Mouse (Mus musculus): ENCODE data around the gene Spaca3. TPM values are rescaled to one million over a fixed set of nuclear protein-coding genes. Genes with fewer than 3 reads are reported as not detected.

Spaca3 gene
- polyA plus RNA-seq, 1 experiment from 2014 or later, result not detected

- Histone ChIP-seq H3K27me3 (ENCODE audit: control insufficient read depth, insufficient read depth, low read length) (no peaks in the 10 kb centered on the region), H3K4me1 (ENCODE audit: control insufficient read depth, insufficient read depth, low read length) (no peaks in the 10 kb centered on the region), H3K27ac (replicated peaks; ENCODE audit: low read depth, low read length) (no peak overlapping the region), H3K36me3 (ENCODE audit: control insufficient read depth, insufficient read depth, low read length) (peaks cover 7% of the 10 kb centered on the region; the same call in 1 of the 2 replicates), H3K4me3 (replicated peaks; ENCODE audit: low read depth, low read length) (no peak overlapping the region), H3K9me3 (ENCODE audit: control insufficient read depth, low read length) (no peaks in the 10 kb centered on the region), H3K4me2 (ENCODE audit: low read length) (0 out of 2 replicates have a peak overlapping the region, but pooled peaks have one; percentile 4), H3K9ac (replicated peaks; ENCODE audit: low read length) (no peak overlapping the region)
- DNase-seq (peak; percentile 72), ATAC-seq (ENCODE audit: low FRiP score, low TSS enrichment) (no peak)
- 50% methylated on average over 14 of the region's 14 CpGs for WGBS
These were observed 36.9 kb upstream of the Spaca3 start for GRCm38 (mm10) chr11:80821296-80821695.

GRCm38 (mm10) chr11:80821794-80822193 lies 36.4 kb upstream of the Spaca3 start:
- Histone ChIP-seq H3K4me2 (ENCODE audit: low read length) (no peak overlapping the region), H3K27ac (replicated peaks; ENCODE audit: low read depth, low read length) (no peak overlapping the region)
- ATAC-seq (ENCODE audit: low FRiP score, low TSS enrichment), result no peak

GRCm38 (mm10) chr11:80835395-80835794 lies 22.8 kb upstream of the Spaca3 start:
- no peak for ATAC-seq (ENCODE audit: low FRiP score, low TSS enrichment)
- no peaks in the 10 kb centered on the region for H3K9me3 ChIP-seq (ENCODE audit: control insufficient read depth, low read length)
- 79% methylated on average over 2 of the region's 2 CpGs for WGBS
- no peak overlapping the region for H3K4me3 ChIP-seq (replicated peaks; ENCODE audit: low read depth, low read length)
- H3K36me3 ChIP-seq (ENCODE audit: control insufficient read depth, insufficient read depth, low read length), result no peaks in the 10 kb centered on the region
- no peak for DNase-seq
- H3K4me1 ChIP-seq (ENCODE audit: control insufficient read depth, insufficient read depth, low read length), result no peaks in the 10 kb centered on the region; the same call in 1 of the 2 replicates
- H3K9ac ChIP-seq (replicated peaks; ENCODE audit: low read length), result no peak overlapping the region
- no peaks in the 10 kb centered on the region for H3K27me3 ChIP-seq (ENCODE audit: control insufficient read depth, insufficient read depth, low read length)
- no peak overlapping the region for H3K4me2 ChIP-seq (ENCODE audit: low read length)
- no peak overlapping the region for H3K27ac ChIP-seq (replicated peaks; ENCODE audit: low read depth, low read length)

More at GRCm38 (mm10) chr11:80821794-80822193, 36.4 kb upstream of the Spaca3 start:
- Histone ChIP-seq H3K36me3 (ENCODE audit: control insufficient read depth, insufficient read depth, low read length) (peaks cover 7% of the 10 kb centered on the region; the same call in 1 of the 2 replicates), H3K4me1 (ENCODE audit: control insufficient read depth, insufficient read depth, low read length) (no peaks in the 10 kb centered on the region), H3K4me3 (replicated peaks; ENCODE audit: low read depth, low read length) (no peak overlapping the region), H3K27me3 (ENCODE audit: control insufficient read depth, insufficient read depth, low read length) (no peaks in the 10 kb centered on the region), H3K9me3 (ENCODE audit: control insufficient read depth, low read length) (no peaks in the 10 kb centered on the region), H3K9ac (replicated peaks; ENCODE audit: low read length) (no peak overlapping the region)
- 91% methylated on average over 9 of the region's 9 CpGs for WGBS
- DNase-seq, result no peak

- Histone ChIP-seq H3K27me3 (ENCODE audit: control insufficient read depth, insufficient read depth, low read length) (no peaks in the 10 kb centered on the region), H3K9me3 (ENCODE audit: control insufficient read depth, low read length) (no peaks in the 10 kb centered on the region), H3K4me3 (replicated peaks; ENCODE audit: low read depth, low read length) (no peak overlapping the region), H3K4me1 (ENCODE audit: control insufficient read depth, insufficient read depth, low read length) (no peaks in the 10 kb centered on the region; the same call in 1 of the 2 replicates), H3K4me2 (ENCODE audit: low read length) (no peak overlapping the region), H3K27ac (replicated peaks; ENCODE audit: low read depth, low read length) (no peak overlapping the region), H3K36me3 (ENCODE audit: control insufficient read depth, insufficient read depth, low read length) (no peaks in the 10 kb centered on the region), H3K9ac (replicated peaks; ENCODE audit: low read length) (no peak overlapping the region)
- WGBS, result 84% methylated on average over 4 of the region's 4 CpGs
- no peak for ATAC-seq (ENCODE audit: low FRiP score, low TSS enrichment)
- DNase-seq, result no peak
These were observed 22.3 kb upstream of the Spaca3 start for GRCm38 (mm10) chr11:80835841-80836240.

GRCm38 (mm10) chr11:80838724-80839123 lies 19.4 kb upstream of the Spaca3 start:
- Histone ChIP-seq H3K9ac (replicated peaks; ENCODE audit: low read length) (no peak overlapping the region), H3K9me3 (ENCODE audit: control insufficient read depth, low read length) (no peaks in the 10 kb centered on the region), H3K27me3 (ENCODE audit: control insufficient read depth, insufficient read depth, low read length) (no peaks in the 10 kb centered on the region), H3K4me1 (ENCODE audit: control insufficient read depth, insufficient read depth, low read length) (no peaks in the 10 kb centered on the region), H3K4me2 (ENCODE audit: low read length) (no peak overlapping the region), H3K27ac (replicated peaks; ENCODE audit: low read depth, low read length) (no peak overlapping the region), H3K36me3 (ENCODE audit: control insufficient read depth, insufficient read depth, low read length) (no peaks in the 10 kb centered on the region), H3K4me3 (replicated peaks; ENCODE audit: low read depth, low read length) (no peak overlapping the region)
- ATAC-seq (ENCODE audit: low FRiP score, low TSS enrichment), result no peak
- 74% methylated on average over 1 of the region's 1 CpGs for WGBS
- no peak for DNase-seq

- H3K36me3 ChIP-seq (ENCODE audit: control insufficient read depth, insufficient read depth, low read length), result no peaks in the 10 kb centered on the region
- H3K4me3 ChIP-seq (replicated peaks; ENCODE audit: low read depth, low read length), result no peak overlapping the region
- H3K4me2 ChIP-seq (ENCODE audit: low read length), result no peak overlapping the region
- 86% methylated on average over 2 of the region's 2 CpGs for WGBS
- H3K4me1 ChIP-seq (ENCODE audit: control insufficient read depth, insufficient read depth, low read length), result no peaks in the 10 kb centered on the region
- H3K27me3 ChIP-seq (ENCODE audit: control insufficient read depth, insufficient read depth, low read length), result no peaks in the 10 kb centered on the region
- no peak overlapping the region for H3K27ac ChIP-seq (replicated peaks; ENCODE audit: low read depth, low read length)
- DNase-seq (no peak), ATAC-seq (ENCODE audit: low FRiP score, low TSS enrichment) (no peak)
- H3K9ac ChIP-seq (replicated peaks; ENCODE audit: low read length), result no peak overlapping the region
- H3K9me3 ChIP-seq (ENCODE audit: control insufficient read depth, low read length), result no peaks in the 10 kb centered on the region
These were observed 14.7 kb upstream of the Spaca3 start for GRCm38 (mm10) chr11:80843435-80843834.

- DNase-seq (no peak), ATAC-seq (ENCODE audit: low FRiP score, low TSS enrichment) (no peak)
- H3K36me3 ChIP-seq (ENCODE audit: control insufficient read depth, insufficient read depth, low read length), result no peaks in the 10 kb centered on the region
- H3K27ac ChIP-seq (replicated peaks; ENCODE audit: low read depth, low read length), result no peak overlapping the region
- H3K4me2 ChIP-seq (ENCODE audit: low read length), result no peak overlapping the region
- 64% methylated on average over 7 of the region's 7 CpGs for WGBS
- no peak overlapping the region for H3K9ac ChIP-seq (replicated peaks; ENCODE audit: low read length)
- H3K4me1 ChIP-seq (ENCODE audit: control insufficient read depth, insufficient read depth, low read length), result no peaks in the 10 kb centered on the region
- H3K27me3 ChIP-seq (ENCODE audit: control insufficient read depth, insufficient read depth, low read length), result no peaks in the 10 kb centered on the region
- no peaks in the 10 kb centered on the region for H3K9me3 ChIP-seq (ENCODE audit: control insufficient read depth, low read length)
- no peak overlapping the region for H3K4me3 ChIP-seq (replicated peaks; ENCODE audit: low read depth, low read length)
These were observed 12.7 kb upstream of the Spaca3 start for GRCm38 (mm10) chr11:80845486-80845885.

- no peak overlapping the region for H3K27ac ChIP-seq (replicated peaks; ENCODE audit: low read depth, low read length)
- no peak overlapping the region for H3K4me3 ChIP-seq (replicated peaks; ENCODE audit: low read depth, low read length)
- H3K4me2 ChIP-seq (ENCODE audit: low read length), result no peak overlapping the region
- H3K36me3 ChIP-seq (ENCODE audit: control insufficient read depth, insufficient read depth, low read length), result no peaks in the 10 kb centered on the region
- ATAC-seq (ENCODE audit: low FRiP score, low TSS enrichment) (no peak), DNase-seq (no peak)
- no peaks in the 10 kb centered on the region for H3K27me3 ChIP-seq (ENCODE audit: control insufficient read depth, insufficient read depth, low read length)
- H3K9me3 ChIP-seq (ENCODE audit: control insufficient read depth, low read length), result no peaks in the 10 kb centered on the region
- WGBS, result 65% methylated on average over 3 of the region's 3 CpGs
- no peaks in the 10 kb centered on the region for H3K4me1 ChIP-seq (ENCODE audit: control insufficient read depth, insufficient read depth, low read length)
- no peak overlapping the region for H3K9ac ChIP-seq (replicated peaks; ENCODE audit: low read length)
These were observed 12.1 kb upstream of the Spaca3 start for GRCm38 (mm10) chr11:80846115-80846514.

GRCm38 (mm10) chr11:80848131-80848530 lies 10.0 kb upstream of the Spaca3 start:
- ATAC-seq (ENCODE audit: low FRiP score, low TSS enrichment) (no peak), DNase-seq (no peak)
- 41% methylated on average over 5 of the region's 5 CpGs for WGBS
- H3K9me3 ChIP-seq (ENCODE audit: control insufficient read depth, low read length), result no peaks in the 10 kb centered on the region
- 0 out of 2 replicates have a peak, but pooled peaks cover 4% of the 10 kb centered on the region for H3K4me1 ChIP-seq (ENCODE audit: control insufficient read depth, insufficient read depth, low read length)
- no peaks in the 10 kb centered on the region for H3K27me3 ChIP-seq (ENCODE audit: control insufficient read depth, insufficient read depth, low read length)
- H3K4me3 ChIP-seq (replicated peaks; ENCODE audit: low read depth, low read length), result no peak overlapping the region
- no peak overlapping the region for H3K9ac ChIP-seq (replicated peaks; ENCODE audit: low read length)
- no peak overlapping the region for H3K4me2 ChIP-seq (ENCODE audit: low read length)
- H3K36me3 ChIP-seq (ENCODE audit: control insufficient read depth, insufficient read depth, low read length), result no peaks in the 10 kb centered on the region
- no peak overlapping the region for H3K27ac ChIP-seq (replicated peaks; ENCODE audit: low read depth, low read length)
